Mouse (Mus musculus) myocyte (in vitro differentiated cells): ENCODE data around the gene Toporsl.

Experiments
- E2F4 ChIP-seq: IDR thresholded peaks from one replicate; pipeline ENCODE4 v1.6.1; 2011; ENCODE audit warnings: mild to moderate bottlenecking, control low read depth, moderate library complexity; ENCODE audit not compliant: insufficient read depth
- TCF12 ChIP-seq: IDR thresholded peaks from one replicate; pipeline ENCODE4 v1.6.1; 2011; ENCODE audit warnings: mild to moderate bottlenecking, control low read depth; ENCODE audit not compliant: poor library complexity, insufficient read depth, severe bottlenecking
- USF1 ChIP-seq: IDR thresholded peaks from one replicate; pipeline ENCODE4 v1.6.1; 2011; ENCODE audit warnings: low read depth, mild to moderate bottlenecking, control low read depth, moderate library complexity

DNA sequence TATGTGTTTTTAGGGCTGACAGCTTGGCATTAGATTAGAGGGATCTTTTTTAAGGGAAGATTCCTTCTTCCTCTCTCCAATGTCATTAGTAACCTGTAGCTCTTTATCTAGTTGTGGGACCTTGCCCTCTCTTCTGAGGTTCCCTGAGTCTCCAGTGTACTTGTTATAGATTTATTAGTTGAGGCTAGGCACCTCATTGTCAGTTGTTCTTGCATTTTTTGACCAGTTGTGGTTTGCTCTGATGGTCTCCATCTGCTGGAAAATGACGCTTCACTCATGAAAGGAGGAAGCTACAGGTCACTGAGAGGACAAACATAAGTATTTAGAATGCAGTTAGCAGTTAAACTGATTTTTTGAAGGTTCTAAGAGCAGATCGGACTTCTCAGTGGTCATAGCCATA is at the start of gene Toporsl:
- TF ChIP-seq USF1 (no peak), E2F4 (no peak), TCF12 (no peak)
